Mouse (Mus musculus) cerebellum, postnatal 10 days (tissue): ENCODE measurements at regions not wholly inside any gene's neighbourhood (a gene's known extent, or its start where the extent isn't known, plus 50 kb on each side); places are given as distances from the start of the nearest gene placed in this dataset.
A peak's percentile ranks its signal among the peaks of the same experiment; 100 is the strongest.

Experiments
- DNase-seq, 2 experiments: peaks; one replicate each; pipeline ENCODE4 v3.0.0; 2021; ENCODE audit warnings: mixed read lengths in 2 of 2

DNA sequence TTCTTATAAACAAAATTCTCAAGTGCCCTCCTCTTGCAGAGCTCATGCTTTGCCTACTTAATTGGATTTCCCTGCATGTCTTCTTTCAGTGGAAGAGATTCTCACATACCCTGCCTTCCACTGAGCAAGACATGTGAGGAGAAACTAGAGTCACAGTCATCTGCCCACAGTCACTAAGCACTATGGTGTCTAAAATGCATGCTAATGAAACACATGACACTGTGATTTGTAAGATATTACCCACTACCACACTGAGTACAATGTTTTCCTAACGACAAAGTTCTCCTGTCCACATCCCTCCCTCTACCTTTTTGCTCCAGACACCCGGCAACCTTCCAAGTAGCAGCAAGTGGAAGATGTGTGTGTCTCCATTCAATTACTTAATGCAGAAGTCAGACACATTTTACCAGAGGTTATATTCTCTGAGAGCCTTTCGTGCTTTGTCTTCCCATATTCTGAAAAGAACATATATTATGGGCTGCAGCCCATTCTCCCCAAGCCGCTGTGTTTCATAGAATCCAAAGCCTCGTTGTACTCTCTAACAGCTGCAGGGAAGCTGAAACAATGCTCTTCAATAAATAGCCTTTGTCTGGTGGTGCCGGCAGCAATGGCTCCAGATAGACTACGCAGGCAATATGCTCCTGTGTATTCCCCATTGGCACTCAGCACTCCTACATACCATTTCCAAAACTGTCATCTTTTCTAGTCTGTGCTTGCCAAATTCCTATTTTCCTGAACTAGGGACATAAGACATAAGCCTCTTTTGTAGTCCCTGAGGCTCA, 670.7 kb downstream of the Poteg start:
- no peak for DNase-seq

DNA sequence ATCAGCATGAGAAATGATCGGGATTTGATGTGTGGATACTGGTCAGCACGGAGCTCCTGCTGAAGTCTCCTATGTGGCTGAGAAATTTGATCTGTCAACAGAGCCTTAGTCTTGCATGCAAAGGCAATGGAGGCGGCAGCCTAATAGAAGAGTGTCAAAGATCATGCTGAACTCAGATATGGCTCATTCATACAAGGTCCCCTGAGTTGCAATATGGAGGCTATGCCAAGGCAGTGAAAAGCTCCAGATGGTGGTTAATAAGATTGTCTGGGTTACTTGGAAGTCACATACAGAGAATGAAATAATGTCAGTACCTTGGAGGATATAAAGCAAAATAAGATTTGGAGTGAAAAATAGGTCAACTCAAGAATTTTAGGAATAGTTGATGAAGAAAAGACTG, 677.6 kb downstream of the Poteg start:
- peak; percentile 48 to 58 for DNase-seq

DNA sequence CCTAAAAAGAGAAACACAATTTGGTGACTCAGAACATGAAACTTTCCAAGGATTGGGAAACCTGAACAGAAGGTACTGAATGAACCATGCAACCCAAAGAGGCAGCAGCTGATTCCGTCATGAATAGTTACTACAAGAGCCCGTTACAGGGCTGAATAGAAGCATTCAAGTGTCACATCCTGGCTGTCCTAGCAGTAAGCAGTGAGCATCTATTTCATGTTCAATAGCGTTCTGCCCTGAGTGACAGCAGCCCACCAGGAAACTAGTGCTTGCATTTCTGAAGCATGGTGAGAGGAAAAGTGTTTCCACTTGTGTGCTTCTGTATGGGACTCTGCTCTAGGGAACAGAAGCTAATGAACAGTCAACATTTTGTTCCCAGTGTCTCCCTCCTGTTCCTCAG, 694.4 kb downstream of the Poteg start:
- no peak for DNase-seq

DNA sequence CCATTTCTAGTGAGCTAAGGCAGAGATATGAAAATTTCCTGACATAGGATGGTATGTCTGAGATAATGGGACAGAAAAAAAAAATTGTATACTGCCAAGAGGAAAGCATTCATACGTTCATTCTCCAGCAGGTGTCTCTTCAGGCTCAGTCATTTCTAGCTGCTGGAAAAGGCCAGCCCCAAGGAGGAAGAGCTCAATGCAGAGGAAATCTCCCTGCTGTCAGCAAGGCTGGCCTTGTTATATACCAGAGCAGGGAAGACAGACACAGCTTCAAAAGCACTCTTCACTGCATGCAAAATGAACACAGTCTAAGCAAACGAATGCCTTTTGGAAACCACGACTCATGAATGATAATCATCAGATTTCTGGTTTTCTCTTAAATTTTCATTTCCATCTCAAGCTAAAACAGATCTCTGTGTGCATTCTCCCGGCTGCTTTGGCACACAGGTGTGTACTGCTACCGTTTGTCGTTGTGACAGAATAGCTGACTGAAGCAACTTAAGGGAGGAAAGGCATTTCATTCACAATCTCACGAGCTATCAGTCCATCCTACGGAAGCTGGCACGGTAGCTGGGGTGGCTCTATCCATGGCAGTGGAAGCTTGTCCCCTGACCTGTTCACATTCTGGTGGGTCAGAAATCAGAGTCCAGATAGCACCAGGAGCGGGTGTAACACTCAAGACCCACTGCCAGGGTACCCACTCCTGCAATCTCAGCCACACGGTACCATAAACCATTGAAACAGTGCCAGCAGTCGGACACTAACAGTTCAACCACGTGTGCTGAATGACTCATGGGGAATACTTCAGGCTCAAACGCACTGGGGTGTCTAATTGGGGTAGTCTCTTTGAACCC, 701.4 kb downstream of the Poteg start:
- DNase-seq = peak; percentile 70 to 72

DNA sequence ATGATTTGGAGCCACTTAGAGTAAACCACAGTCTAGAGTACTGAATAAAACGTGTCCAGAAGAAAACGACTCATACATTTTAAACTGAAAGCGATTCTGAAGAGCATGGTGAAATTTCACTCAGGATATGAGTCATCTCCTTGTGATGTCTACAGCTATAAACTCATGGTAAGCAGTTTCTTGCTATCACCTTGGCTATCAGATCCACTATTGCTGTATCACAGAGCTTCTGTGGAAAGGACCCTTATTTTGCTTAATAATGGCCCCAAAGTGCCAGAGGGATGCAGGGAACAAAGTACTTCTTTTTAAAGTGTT, 701.9 kb downstream of the Poteg start:
- no peak for DNase-seq

DNA sequence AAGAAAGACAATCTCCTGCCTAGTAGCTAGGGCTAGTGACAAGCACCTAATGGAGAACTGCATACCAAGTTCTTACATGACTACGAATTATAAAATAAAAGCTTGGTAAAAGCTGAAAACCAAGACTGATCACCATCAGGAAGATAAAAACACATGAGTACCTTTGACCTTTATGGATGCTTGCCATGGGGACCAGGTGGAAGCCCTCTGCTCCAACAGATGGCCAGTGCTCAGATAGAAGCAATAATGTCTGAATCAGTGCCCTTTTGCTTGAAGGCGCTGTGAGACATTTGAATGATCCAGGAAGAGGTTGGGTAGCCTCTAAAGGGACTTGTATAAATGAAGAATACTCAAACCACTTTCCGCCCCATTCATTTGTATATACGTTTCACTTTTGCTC, 713.2 kb downstream of the Poteg start:
- peak; percentile 77 to 83 for DNase-seq

DNA sequence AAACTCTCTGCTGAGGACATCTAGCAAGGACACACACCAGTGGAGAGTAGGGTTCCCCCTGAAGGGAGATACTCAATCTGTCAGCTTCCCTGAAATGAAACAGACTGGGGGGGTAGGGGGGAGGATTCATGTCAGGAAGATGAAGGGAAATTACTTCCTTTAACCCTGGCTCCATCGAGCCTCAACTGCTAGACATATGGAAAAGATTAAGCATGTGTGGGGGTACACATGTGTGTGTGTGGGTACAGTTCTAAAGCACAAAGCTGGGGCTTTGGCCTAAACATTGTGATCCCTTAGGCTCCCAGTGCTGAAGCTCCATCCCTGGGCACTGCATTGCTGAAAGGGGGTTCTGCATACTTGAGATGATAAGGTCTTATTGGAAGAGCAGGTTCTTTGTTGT, 720.6 kb downstream of the Poteg start:
- DNase-seq = no peak

DNA sequence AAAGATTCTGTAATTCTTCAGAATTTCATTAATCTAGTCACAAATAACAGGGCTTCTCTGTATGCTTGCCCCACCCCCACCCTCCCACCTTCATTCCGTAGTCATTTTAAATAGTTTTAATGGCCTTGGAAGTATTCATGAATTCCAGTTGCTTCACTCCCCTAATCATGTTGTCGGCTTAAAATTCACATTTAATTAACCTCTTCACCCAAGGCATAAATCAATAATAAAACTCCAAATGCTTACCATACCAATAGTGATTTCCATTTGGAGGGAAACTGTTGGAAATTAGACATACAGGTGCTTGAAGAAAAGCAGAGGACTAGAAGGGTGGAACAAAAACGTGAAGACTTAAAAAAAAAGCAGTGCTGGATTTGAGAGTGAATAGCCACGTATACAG, 724.0 kb downstream of the Poteg start:
- no peak for DNase-seq

DNA sequence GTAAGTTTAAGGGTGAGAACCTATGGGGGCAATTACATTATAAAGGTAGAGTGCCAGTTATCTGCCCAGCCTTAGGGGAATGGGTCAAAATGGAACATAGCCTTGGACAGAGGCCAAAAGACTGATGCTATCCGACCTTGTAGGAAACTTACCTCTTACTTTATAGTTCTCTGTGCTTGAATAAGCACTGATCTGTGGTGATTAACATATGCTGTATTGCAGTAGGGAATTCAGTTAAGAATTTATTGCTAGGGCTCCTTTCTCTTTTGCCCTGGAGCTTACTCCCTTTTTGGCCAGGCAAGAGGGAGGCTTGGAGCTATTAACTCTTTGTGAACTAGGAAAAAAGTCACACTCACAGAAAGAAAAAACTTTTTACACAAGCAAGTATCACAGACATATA, 748.5 kb downstream of the Poteg start:
- DNase-seq = no peak

DNA sequence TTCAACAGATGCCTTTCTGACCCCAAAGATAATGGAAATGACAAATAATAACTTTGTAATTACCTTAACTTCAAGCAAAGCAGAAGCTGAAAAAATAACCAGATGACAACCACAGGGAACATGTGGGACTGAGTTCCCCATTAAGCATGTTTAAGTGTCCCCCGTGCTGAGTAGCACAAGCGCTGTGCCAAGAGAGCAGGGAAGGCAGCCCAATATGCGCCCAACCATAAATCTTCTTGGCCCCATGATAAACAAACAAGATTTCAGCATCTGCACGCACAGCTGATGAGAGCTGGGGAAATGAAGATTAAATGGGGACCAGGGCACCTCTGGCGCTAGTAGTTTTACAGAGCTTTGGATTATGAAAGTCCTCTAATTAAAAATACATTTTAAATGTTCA, 788.1 kb downstream of the Poteg start:
- peak; percentile 51 to 68 for DNase-seq

DNA sequence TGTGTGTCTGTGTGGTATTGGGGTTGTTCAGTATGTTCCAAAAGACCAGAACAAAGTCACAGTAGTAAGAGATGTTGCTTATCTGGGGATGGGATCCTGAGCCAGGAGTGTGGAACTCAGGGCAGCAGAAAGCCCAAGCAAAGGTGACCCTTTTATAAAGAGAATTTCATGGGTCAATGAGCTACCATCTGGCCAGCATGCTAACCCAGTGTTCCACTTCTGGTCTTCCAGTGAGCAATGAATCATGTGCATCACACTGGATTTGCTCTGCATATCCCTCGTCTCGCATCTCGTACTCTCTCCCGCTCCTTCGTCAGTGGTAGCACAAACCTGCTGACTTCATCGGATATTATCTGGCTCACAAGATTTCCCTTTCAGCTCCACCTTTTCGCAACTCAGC, 791.9 kb downstream of the Poteg start:
- peak; percentile 17 to 27 for DNase-seq

DNA sequence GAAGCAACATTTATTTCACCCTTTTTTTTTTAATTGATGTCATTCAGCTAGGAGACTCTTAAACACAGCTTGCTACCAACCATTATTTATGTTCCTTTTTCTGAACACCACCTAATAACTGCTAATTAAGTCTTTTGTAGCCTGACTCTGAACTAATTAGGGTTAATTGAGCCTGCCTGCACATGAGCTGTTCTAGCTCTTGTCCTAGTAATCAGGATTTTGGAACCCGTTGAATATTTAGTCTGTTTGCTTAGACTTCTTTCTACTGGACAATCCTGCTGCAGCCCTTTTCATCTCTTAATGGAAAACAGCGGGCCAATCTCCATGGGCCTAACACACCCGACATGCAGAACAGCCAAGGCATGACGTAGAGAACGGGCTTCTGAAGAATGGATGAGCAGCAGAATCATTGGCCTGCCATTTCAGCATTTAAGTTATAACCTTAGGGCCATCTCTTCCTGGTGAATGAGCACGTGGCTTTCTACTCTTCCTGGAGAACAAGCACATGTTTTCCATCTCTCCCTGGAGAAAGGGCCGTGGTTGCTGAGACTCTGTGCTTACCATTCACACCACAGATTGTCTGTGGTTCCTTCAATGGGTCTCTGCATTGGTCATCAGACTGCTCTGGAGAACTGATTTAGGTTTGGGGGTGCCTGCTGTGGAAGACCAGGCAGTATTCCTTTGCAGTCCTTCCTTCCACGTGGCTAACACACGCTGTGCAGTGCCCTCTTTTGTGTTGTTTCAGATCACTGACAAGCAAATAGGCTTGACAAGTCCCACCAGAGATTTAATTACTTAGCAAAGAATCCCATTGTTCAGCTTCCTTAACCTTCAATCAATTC, 805.1 kb downstream of the Poteg start:
- DNase-seq = no peak

DNA sequence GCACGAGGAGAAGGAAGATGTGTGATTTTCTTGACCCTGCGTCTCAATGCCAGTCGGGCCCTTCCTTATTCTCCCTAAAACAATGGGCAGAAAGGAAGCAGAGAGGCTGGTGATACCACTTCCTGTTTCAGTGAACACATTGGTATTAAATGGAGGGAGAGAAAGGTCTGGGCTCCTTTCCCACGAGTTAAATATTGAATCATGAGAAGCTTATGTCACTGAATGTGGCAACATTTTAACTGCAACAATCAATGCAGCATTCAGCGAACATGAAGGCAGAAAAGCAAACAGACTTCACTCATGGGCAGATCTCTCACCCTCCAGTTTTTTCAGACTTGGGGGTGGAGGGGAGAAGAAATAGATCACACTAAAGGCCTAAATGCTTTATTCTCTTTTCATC, 819.8 kb downstream of the Poteg start:
- no peak for DNase-seq

DNA sequence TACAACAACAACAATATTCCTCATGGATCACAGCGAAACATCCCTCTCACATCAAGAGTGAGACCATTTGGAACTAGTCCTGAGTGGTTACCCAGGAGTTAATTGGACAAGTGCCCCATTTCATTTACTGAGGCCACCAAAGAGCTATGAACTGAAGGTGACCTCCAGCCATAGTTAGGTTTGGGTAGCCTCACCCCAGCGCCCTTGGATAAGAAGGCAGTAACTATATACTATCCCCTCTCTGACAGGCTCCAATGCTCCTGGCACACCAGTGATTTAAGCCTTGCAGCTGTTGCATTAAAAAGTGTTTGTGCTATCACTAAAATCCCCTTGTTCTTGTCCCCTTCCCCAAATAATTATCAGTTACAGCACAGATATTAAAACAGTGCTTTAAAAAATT, 836.8 kb downstream of the Poteg start:
- DNase-seq = no peak

DNA sequence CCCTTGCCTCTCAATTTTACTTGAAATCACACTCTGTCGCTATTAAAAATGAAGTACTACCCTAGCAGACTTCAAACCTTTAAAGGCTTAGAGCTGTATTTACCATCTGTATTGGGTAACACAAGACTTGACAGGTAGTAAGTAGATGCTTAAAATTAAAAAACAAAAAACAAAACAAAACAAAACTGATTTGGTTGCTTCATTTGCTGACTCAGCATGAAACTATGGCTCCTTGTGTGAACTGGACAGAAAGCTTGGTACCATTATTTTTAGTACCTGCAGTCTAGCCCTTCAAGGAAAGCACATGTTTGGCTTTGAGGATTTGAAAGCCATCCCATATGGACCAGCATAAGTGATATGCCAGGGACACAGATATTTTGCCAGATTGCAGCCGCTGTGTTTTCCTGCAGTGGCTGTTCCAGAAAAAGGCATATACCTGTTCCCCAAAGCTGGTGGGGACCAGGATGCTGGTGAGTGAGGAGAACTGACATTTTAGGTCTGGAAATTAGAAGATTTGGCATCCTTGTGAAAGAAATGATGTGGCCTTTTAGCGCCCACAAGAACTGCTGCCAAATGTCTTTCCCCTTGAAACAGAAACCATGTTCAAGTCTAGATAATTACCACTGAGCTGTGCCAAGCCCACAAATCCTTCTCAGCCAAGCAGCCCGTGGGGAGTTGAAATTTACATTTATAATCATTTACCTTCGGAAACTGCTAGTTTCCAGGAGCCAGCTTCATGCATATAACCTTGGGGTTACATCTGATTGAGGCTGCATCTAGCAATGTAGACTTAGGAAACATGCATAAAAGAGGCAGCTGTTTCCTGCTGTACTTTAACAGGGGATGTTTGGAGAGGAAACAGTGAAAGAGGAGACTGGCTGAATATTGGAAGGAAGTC, 851.7 kb downstream of the Poteg start:
- DNase-seq = peak; percentile 77 to 80

DNA sequence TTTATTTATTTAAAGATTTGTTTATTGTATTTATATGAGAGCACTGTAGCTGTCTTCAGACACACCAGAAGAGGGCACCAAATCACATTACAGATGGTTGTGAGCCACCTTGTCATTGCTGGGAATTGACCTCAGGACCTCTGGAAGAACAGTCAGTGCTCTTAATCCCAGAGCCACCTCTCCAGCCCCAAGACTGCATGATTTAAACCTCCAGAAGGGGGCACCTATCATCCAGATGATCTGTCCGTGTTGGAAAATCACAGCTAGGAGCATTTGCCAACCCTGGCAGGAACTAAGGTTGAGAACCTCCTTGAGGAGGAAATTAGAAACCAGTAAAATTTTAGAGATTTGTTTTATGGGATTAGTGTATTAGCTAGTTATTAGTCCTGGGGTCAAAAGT, 869.6 kb downstream of the Poteg start:
- peak in 1 of 2 experiments; percentile 8 for DNase-seq

DNA sequence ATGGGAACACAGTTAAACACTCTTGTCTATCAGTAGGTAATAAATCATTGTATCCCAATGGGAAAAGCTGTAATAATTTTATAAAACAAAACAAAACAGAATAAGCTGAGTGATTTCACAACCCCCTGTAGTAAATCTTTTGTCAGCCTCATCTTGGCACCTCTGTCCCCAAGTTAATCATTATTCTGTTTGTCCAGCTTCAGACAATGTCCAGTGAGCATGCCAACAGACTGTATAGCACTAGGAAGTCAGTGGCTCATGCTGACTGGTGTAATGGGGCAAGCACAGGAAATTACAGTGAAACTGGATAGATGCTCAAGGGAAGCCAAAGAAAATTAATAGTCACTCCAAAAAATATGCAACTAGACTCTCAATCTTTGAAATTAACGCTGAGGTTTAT, 885.9 kb downstream of the Poteg start:
- DNase-seq = no peak

DNA sequence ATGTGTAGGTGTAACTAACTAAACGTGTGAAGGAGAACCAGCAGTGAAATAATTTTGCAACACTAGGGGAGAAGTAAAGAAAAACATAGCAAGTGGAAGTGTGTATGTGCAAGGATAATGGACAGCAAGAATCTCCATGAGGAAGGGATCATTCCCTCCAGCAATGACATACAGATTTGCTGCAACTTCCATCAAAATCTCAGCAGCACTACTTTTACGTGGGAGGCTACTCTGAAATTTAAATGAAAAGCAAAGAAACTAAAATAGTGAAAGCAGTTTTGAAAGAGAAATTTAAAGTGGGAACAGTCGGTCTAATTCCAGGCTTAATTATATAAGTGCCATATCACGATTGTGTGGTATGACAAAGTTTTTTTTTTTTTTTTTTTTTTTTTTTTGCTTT, 890.0 kb downstream of the Poteg start:
- no peak for DNase-seq

DNA sequence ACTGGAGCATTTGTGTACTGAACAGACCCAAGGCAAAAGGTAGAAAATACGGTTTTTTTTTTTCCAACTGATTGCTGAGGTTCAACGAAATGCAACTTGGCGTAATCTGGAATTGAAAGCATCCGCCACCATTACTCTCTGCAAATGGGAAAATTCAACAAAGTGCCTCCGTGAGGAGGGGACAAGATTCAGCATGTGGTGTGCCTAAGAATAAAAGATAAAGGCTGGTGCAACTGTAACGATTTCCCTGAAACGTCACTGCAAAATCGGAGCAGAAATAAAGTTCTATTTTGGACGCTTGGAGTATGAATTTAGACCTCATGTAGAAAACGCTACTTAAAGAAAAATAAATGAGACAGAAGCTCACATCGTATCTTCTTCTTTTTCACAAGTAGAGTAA, 893.8 kb downstream of the Poteg start:
- DNase-seq = no peak

DNA sequence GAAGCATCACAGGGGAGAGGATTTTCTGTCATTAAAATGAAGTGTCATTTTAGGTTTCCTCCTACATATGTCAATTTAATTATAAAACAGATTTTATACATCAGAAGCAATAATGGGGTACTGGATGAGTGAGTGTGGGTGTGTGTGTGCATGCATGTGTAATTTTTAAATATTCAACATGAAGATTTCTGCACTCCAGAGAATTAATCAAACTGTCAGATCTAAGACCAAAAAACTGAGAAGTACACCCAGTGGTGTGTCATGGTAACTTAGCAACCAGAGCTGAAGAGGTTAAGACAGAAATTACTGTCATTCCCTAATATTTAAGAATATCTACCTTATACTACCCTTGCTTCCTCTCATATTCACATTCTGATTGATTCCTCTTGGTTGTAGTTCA, 919.0 kb downstream of the Poteg start:
- DNase-seq = no peak

DNA sequence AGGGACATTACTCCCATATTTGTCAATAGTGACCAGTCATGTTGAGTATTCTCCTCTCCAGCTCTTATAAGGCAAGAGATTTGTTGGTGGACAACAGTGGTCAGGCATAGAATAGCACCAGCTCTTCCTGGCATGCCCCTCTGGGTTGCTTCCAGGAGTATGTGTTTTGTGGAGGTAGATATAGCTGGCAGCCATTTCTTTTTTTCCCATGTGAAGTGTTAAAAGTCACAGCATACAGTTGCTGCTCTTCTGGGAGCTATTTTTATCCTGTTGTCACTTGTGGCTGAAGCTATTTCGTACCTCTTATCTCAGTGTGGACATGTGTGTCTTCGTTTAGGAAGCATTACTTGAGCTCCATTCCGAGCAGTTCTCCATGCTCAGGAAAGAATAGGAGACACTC, 919.9 kb downstream of the Poteg start:
- no peak for DNase-seq

DNA sequence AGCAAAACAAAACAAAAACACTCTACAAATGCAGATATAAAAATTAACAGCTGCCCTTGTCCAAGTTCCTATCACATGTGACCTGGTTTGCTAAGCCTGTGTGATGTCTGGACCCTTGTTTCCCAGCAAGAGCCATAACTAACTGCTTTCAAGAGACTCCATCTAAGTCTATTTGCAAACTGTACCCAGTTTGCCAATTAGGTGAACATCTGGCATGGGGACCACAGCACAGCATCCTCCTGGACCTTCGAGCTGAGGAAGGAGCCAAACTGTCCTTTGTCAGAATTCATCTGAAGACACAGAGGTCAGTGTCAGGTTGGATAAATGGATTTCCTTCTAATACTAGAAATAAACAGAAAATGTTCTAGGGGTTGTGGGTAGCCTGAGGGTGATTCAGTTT, 924.3 kb downstream of the Poteg start:
- peak; percentile 70 to 82 for DNase-seq

DNA sequence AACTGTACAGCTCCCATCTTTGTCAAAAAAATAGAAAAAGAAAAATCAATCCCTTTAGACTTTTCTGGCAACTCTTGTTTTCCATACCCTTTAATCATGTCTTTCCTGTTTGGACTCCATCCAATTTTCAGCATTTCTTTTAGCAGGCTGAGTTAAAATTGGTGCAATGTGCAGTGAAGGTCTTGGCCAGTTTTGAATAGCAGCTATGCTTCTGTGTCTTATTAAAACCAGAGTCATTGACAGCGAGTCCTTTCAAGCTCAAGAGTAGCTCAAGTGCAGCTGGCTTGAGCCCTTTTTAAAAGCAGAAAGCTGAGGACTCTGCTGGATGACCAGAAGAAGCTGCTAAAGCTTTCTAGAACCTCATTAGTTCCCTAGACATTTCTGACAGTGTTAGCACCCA, 952.7 kb downstream of the Poteg start:
- DNase-seq = no peak
